Mouse (Mus musculus): Measurements from ENCODE around the gene Mdm2. TPM values are rescaled to one million over a fixed set of nuclear protein-coding genes. Genes with fewer than 3 reads are reported as not detected.

Gene Mdm2
- total and polyA plus RNA-seq, 3 experiments, result 35.3 to 601 (median 42.2) TPM

DNA sequence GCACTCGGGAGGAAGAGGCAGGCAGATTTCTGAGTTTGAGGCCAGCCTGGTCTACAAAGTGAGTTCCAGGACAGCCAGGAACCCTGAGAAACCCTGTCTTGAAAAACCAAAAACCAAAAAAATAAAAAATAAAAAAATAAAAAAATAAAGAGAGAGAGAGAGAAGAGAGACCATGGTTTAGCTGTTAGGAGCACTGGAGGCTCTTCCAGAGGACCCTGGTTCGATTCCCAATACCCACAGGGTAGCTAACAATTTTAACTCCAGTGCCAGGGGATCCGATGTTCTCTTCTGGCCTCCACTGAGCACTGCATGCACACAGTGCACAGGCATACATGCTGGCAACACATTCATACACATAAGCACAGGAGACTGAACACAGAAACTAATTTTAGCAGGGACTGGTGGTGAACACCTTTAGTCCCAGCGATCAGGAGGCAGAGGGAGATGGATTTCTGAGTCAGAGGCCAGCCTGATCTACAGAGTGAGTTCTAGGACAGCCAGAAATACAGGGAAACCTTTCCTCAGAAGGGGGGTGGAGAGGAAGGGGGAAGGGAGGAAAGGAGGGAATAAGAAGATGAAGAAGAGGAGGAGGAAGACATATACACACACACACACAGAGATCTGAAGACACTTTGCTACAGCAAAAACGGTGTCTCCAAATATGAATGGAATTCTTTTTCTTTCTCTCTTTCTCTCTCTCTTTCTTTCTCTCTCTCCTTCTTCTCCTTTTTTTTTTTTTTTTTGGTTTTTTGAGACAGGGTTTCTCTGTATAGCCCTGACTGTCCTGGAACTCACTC lies 42.5 kb upstream of the Mdm2 start:
- DNase-seq (ENCODE audit: low read depth, low spot score), result no peak
- H3K79me2 ChIP-seq (ENCODE audit: control insufficient read depth, insufficient read depth, low read length, poor library complexity), result no peaks in the 10 kb centered on the region
- no peaks in the 10 kb centered on the region for H3K27me3 ChIP-seq (ENCODE audit: control insufficient read depth in 1 of 2, insufficient read depth in 2 of 2, low read length in 2 of 2)
- H3K4me1 ChIP-seq (ENCODE audit: control insufficient read depth in 1 of 2, insufficient read depth in 2 of 2, low read length in 2 of 2), result no peaks in the 10 kb centered on the region
- TF ChIP-seq ETS1 (IDR thresholded peaks at IDR 0.05; ENCODE audit: low read depth, low read length) (no peak), NELFE (IDR thresholded peaks at IDR 0.05; ENCODE audit: low read depth, low read length) (no peak), MEF2A (IDR thresholded peaks at IDR 0.05; ENCODE audit: extremely low read depth, insufficient replicate concordance, low read depth, low read length, poor library complexity, severe bottlenecking) (no peak), SIN3A (IDR thresholded peaks at IDR 0.05; ENCODE audit: low read length) (no peak)
- H3K9me3 ChIP-seq (replicated peaks; ENCODE audit: insufficient read depth, low read length), result no peaks in the 10 kb centered on the region
- no peak overlapping the region for H3K27ac ChIP-seq (ENCODE audit: control insufficient read depth, low read depth, low read length)
- no peak overlapping the region for H3K4me3 ChIP-seq (ENCODE audit: control insufficient read depth in 1 of 2, insufficient read depth in 1 of 2, low read depth in 2 of 2, low read length in 2 of 2)
- H3K9ac ChIP-seq (ENCODE audit: control insufficient read depth, low read depth, low read length, poor library complexity, severe bottlenecking), result no peak overlapping the region
- peaks cover 0 to 38% of the 10 kb centered on the region in 2 experiments; a peak in 2 of 4 replicates for H3K36me3 ChIP-seq (ENCODE audit: control insufficient read depth in 1 of 2, insufficient read depth in 2 of 2, low read length in 2 of 2)

DNA sequence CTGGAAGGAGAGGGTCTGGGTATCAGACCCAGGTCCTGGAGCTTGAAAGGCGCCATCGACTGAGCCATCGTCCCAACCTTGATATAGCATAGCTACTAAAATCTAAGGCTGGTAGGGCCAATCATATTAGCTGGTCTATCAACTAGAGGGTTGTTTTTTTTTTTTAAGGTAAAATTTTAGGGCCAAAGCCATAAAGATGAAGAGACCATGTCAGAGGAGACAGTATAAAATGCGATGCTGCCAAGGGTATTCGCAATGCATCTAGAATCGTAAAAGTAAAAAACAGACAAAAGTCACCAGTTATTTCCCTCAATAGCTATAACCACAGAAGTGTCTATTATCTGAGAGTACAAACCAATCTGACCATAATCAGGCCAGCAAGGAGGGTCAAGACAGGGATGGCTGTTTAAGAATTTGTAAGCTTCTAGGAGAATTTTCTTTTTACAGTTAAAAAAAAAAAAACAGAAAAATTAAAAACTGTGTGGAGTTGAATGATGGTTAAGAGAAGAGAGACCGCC lies 41.8 kb upstream of the Mdm2 start:
- H3K27me3 ChIP-seq (ENCODE audit: control insufficient read depth in 1 of 2, insufficient read depth in 2 of 2, low read length in 2 of 2), result no peaks in the 10 kb centered on the region
- DNase-seq (ENCODE audit: low read depth, low spot score), result no peak
- H3K9ac ChIP-seq (ENCODE audit: control insufficient read depth, low read depth, low read length, poor library complexity, severe bottlenecking), result no peak overlapping the region
- H3K9me3 ChIP-seq (replicated peaks; ENCODE audit: insufficient read depth, low read length), result no peaks in the 10 kb centered on the region
- H3K4me3 ChIP-seq (ENCODE audit: control insufficient read depth in 1 of 2, insufficient read depth in 1 of 2, low read depth in 2 of 2, low read length in 2 of 2), result no peak overlapping the region
- no peak overlapping the region for H3K27ac ChIP-seq (ENCODE audit: control insufficient read depth, low read depth, low read length)
- H3K36me3 ChIP-seq (ENCODE audit: control insufficient read depth in 1 of 2, insufficient read depth in 2 of 2, low read length in 2 of 2), result peaks cover 0 to 32% of the 10 kb centered on the region in 2 experiments; a peak in 2 of 4 replicates
- TF ChIP-seq POLR2AphosphoS2 (IDR thresholded peaks at IDR 0.05; ENCODE audit: low read length) (no peak), UBTF (IDR thresholded peaks at IDR 0.05; ENCODE audit: borderline replicate concordance, insufficient read depth, low read depth, low read length) (no peak), JUND (IDR thresholded peaks at IDR 0.05; ENCODE audit: low read depth, low read length) (no peak), EP300 (IDR thresholded peaks at IDR 0.05; ENCODE audit: low read depth in 1 of 2, low read length in 2 of 2) (no peak), ZC3H11A (IDR thresholded peaks at IDR 0.05; ENCODE audit: low read depth, low read length) (no peak), ETS1 (IDR thresholded peaks at IDR 0.05; ENCODE audit: low read depth, low read length) (no peak), GATA1 (IDR thresholded peaks at IDR 0.05; ENCODE audit: low read depth, low read length) (no peak), TBP (IDR thresholded peaks at IDR 0.05; ENCODE audit: low read depth, low read length) (no peak), E2F4 (IDR thresholded peaks at IDR 0.05; ENCODE audit: borderline replicate concordance, low read depth, low read length) (no peak), POLR2A (IDR thresholded peaks at IDR 0.05; ENCODE audit: control insufficient read depth in 1 of 2, insufficient read depth in 1 of 2, low read depth in 1 of 2, low read length in 2 of 2, poor library complexity in 1 of 2) (no peak), MEF2A (IDR thresholded peaks at IDR 0.05; ENCODE audit: extremely low read depth, insufficient replicate concordance, low read depth, low read length, poor library complexity, severe bottlenecking) (no peak), MAX (IDR thresholded peaks at IDR 0.05; ENCODE audit: low read length) (no peak), KAT2A (conservative IDR thresholded peaks at IDR 0.05; ENCODE audit: low read depth, low read length) (no peak), HCFC1 (IDR thresholded peaks at IDR 0.05; ENCODE audit: low read depth, low read length) (no peak)
- no peaks in the 10 kb centered on the region for H3K79me2 ChIP-seq (ENCODE audit: control insufficient read depth, insufficient read depth, low read length, poor library complexity)
- no peaks in the 10 kb centered on the region for H3K4me1 ChIP-seq (ENCODE audit: control insufficient read depth in 1 of 2, insufficient read depth in 2 of 2, low read length in 2 of 2)
